Mouse (Mus musculus) urinary bladder, postnatal 25 days (tissue): ENCODE results near the gene Poc1b.

Experiments used
- DNase-seq: peaks from one replicate; pipeline ENCODE4 v3.0.0; 2022; ENCODE audit warnings: low spot score

Poc1b gene

DNA sequence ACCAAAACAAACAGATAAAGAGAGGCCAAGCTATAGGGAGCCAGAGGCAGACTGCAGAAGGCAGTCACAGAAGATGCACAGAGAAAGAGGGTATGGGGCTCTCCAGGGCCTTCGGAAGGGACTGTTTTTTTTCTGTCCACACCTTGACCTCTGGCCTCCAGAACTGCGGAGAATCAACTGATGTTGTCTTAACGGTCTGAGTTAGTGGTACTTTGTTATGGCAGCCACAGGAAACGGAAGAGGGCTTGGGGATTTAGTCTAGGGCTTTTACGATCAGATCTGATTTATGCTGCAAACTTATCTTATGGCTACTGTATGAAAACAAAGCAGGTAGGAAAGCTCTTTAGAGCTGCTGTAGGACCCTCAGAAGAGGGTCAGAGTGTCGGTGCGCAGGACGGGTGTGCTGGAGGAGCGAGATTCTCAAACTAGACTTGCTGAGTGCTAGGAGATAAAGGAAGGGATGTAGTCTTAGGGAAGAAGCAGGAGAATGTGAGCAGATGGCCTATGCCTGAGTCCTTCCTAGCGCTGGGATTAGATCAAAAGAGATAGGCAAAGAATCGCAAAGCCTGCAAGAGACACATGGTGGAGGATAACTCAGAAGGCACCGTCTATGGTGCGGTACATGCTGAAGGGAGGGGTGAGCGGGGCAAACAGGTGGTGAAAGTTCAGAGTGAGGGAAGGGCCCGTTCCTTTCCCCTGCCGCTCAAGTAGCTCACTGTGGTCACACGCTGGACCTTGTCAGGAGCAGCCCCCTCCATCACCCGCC is 8.8 kb downstream of the Poc1b start:
- DNase-seq, result no peak

DNA sequence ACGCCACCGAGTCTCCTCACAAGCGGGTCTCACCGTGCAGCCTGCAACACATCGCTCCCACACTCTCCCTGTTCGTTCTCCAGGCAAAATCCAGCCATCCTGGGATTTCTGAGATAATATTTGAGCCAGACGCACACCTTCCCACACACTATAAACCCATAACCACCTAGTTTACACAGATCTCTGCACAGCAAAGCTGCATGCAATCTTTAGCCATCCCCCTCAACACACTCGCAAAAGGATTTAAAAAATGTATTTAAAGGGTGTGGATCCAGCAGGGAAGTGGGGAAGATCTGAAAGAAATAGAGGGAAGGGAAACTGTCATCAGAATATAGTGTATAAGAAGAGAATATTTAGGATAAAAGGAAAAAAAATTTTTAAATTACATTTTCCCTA is 9.4 kb downstream of the Poc1b start:
- DNase-seq, result no peak

DNA sequence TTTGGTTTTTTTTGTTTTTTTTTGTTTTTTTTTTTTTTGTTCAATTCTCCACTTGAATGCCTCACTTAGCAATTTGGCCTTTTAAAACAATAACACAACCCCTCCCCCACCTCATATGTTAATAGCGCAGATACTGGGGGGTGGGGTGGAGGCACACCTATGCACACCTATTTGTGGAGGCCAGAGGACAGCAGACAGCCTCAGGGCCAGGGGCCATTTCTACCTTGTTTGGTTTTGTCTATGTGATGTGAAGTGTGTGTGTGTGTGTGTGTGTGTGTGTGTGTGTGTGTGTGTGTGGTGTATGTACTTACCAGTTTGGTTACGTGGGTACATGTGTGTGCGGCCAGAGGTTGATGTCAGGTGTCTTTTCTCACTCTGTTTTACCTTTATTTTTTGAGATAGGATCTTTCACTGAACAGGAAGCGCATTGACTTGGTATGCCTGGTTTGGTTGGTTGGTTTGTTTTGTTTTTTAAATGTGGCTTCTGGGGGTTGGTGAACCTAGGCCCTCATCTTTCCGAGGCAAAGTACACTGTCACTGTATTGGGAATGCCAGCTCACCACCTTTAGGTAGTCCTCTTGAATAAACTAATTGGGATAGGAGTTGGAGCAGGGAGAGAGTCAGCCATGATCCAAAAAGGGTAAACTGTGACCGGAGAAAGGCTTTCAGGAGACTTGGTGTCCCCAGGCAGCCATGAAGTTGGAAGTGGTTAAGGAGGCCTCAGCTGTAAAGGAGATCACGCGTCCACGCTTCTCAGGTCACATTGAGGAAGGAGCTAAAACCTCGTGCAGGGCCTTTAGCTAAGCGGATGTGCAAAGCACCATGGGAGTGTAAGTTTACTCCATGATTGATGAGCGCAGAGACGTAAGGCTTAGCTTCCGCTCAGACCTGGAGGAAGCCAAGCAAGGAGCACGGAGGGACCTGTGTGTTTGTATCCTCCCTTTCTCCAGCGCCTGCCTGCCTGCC is 10.1 kb downstream of the Poc1b start:
- no peak for DNase-seq

DNA sequence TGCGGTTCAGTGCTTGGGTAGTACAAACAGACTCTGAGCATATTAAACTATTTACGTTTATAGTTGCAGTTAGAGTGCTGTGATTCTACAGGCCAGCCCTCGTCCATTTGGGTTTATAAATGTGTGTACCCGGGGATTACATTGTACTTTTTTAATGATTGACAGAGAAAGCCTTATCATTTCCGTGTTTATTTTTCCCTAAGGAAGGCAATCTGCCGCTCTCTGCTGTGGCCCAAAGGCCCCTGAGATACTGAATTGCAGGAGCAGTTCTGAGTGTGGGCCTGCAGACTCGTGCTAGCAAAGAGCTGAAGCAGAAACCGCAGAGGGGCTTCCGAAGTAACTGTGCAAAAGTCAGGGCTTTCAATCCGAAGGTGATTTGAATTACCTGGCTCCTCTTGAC is 11.0 kb downstream of the Poc1b start:
- no peak for DNase-seq

DNA sequence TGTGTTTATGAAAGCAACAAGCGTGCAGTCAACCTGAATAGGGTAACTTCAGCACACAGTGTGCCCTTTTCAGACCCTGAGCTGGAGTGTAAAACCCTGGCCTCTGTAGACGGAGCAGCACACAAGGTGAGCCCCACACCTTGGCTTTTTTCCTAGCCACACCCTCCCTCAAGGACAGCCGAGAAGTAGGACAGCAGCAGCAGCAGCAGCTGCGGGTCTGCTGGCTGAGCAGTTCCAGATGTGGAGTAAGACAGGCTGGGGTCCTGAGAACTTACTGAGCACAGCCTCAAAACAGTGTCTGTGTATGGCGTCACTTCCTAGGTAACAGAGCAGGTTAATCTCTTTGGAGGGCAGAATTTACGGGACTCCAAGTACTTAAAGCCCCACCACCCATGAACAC is 11.9 kb downstream of the Poc1b start:
- DNase-seq, result no peak

DNA sequence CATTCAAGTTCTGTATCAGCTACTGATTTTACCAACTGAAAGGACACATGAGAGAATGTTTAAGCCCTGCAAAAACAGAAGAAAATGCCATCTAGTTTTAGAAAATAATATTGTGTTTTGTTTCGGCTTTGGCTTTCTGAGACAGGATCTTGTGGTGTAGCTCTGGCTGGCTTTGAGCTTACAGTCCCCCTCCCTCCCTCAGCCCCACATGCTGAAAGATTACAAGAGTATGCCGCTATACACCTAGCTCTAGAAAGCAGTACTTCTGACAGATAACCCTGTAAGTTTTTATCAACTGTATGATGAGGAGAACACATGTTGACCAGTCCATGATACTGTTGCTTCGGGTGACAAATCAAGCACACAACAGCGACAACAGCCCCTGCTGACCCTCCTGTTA is 12.6 kb downstream of the Poc1b start:
- no peak for DNase-seq

DNA sequence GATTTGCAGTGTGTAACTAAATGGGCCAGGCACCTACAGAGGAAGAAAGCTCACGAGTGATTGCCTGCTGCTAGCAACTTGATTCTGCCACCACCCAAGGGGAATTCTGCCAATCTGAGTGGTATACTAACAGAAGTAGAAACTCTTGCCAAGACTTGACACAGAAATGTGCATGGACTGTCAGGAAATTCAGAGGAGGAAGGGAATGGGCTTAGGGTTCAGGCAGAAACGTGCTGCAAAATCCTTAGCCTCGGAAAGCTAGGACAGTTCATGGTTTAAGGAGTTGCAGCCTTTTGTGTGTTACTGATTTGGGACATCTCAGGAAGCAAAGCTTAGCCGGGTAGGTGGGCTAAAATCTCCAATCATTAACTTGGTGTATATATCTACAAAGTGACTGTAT is 19.4 kb downstream of the Poc1b start, which contains the start of gene Phxr2:
Gene Phxr2 (minus strand): TSS at position 101 of the 400 bp plus-strand sequence.
- DNase-seq, result no peak

DNA sequence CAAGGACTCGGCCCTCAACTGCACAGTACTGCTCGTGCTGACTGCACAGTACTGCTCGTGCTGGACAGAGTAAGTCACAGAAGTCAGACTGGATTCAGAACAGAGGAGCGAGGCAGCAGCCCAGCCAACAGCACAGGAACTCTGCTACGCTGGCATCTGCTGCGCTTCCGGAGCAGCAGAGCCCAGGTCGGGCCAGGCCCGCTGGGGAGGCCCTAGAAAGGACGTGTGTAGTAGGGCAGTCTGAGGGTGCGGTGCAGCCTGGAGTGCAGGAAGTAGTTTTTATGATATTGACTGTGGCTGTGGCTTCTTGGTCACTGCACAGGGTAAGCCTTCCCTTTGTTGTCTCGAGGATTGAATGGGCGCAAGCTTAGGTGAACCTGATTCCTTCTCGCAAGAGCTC is 20.1 kb downstream of the Poc1b start:
- no peak for DNase-seq

DNA sequence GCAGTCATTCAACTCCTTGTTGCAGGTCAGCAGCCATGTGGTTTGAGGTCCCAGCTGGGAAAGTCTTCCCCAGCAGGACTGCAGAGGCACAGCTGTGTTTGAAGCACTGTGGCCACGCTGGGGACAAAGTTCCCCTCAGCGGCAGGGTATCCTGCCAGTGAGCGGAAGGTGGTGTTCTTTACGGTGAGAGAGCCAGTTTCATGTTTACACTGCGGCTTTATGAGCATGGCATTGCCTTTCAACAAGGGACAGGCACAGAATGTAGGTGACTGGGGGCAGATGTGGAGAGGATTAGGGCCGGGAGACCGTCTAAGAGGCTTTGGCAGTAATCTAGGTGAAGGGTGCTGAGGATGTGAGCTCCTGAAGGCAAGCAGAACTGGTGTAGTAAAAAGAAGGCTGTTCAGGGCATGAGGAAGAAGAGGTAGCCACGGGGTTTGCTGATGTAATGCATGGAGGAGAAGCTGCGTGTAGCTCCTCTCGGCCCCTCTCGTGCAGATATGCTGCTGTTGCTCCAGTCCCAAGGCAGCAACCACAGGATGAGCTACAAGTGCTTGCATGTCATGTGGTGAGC is 20.9 kb downstream of the Poc1b start:
- DNase-seq, result no peak

DNA sequence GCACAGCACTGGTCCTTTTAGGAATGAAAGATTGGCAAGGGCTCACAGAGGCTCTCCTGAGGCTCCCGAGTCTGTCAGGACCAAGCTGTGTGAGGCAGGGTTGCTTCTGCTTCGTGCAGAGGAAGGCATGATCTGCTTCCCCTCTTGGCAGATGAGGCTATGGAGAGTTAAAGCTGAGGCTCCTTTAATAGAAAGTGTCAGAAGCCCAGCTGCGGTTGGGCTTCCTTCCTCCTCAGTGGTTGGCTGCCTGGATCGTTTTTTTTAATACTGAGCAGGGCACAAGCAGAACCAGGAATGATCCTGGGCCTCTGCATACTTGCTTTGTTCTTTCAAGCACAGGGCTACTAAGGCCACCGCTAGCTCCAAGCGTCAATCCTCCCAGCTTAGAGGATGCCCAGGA is 23.8 kb downstream of the Poc1b start:
- no peak for DNase-seq

DNA sequence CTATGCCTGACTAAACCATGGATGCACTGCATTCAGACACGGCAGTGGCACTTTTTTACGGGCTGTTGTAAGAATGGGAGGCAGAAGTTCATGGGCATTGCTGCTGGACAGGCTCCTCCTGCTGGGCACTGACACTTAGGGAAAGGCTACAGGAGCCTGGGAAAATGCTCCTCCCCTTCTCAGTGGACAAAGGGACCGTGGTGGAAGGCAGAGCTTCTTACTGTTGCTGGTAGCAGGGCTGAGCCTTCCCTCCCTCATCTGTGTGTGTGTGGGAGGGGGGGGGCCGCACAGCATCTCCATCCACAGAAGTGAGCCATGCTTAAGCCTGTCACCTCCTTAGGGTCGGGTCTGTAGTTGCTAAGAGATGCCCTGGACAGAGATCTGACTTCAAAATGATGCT is 24.5 kb downstream of the Poc1b start:
- DNase-seq, result no peak

DNA sequence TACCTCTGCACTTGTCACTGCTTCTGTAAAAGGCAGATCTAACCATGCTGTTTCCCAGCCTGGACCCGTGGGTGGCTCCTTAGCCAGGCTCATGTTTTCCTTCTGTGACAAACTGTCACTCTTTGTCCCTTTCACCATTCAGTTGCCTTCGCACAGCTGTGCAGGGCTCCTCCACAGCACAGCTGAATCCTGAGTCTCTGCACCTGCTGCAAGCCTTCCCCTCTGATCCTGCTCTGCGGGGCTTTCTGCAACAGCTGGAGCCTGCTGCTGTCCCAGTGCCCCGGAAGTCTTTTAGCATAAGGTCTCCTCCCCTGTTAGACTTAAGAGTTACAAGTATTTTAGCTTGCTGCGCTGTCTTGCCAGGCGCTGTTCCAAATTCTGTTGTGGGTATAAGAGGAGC is 25.4 kb downstream of the Poc1b start:
- no peak for DNase-seq

DNA sequence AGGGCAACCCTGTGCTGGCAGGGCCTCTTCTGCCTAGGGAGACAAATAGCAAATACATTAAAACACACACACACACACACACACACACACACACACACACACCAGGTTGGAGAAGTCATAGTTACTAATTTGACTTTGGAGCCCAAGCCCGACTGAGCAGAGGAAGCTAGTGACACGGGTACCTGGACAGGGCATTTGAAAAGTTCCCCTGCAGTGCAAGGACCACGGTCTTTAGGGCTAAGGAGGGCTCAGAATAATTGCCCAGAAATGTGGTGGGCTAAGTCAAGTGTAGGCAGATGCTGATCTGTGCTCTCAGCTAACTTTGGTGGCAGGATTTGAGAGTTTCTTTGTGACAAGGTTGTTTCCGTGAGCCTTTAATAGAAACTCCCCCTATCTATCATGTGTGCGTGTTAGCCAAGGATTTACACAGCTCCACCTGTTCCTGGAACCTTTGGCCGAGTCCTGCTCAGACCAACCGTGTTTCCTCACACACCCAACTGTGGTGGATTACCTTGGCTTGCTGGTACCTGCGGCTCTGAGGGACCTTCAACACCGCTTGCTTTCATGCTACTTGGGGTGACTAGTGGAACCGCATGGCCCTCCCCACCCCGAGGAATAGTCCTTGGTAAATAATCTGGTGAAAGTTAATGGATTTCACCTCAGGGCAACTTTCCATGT is 25.9 kb downstream of the Poc1b start:
- DNase-seq, result no peak

DNA sequence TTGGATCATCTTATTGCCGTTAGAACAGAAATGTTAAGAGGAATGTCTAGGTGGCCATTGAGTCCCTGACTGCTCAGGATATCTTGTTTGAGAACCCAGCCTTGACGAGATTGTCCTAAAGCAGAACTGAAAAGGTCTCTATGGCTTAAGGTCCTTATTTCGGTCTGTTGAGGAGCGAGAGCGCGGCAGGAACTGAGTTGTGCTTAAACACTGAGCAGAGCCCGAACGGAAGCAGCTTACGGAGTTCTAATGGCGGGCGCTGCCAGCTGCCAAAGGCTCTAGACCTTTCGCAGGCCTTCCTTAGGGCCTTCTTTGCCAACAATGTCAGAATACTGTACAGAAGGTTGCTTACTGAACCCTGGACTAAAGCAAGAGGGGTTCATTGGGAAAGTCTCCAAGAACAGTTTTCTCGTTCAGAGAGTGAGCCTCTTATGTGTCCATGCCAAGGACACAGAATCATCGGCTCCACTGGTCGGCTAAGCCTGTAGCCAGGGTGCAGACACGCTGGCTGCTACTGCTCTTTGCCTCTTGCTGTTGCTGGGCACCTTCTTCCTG is 26.6 kb downstream of the Poc1b start:
- DNase-seq, result no peak

DNA sequence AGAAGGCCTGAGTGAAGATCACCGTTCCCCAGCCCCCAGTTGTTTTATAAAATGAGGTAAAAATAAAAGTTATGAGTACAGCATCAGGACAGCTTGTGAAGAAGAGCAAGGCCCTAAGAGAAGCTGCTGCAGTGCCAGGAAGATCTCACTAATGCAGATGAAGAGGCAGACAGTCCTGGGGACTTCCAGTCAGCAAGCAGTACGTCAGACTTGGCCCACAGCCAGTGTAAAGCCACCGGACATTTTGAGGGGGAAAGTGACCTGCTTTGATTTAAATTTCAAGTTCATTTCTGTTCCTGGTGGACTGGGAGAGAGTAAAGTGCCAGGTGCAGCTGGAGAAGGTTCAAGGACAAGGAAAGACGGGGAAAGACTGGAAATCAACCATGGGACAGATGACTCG is 29.5 kb downstream of the Poc1b start:
- no peak for DNase-seq

DNA sequence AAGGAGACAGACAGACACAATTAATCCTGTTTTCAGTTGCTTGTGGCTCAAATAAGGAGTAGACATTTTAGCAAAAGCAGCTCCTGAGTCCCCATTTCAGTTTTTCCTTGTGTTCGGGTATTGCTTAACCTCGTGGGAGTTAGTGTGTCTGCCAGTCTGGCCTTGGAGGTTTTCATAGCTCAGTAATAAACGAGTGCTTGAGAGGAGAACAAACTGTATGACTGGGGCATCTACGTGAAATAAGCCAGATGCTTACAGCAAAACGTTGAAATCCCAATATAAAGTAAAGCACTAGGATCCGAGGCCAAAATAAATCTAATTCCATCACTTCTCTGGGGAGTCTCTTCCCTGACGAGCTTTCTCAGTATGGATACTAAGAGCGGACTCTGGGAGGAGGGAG is 38.8 kb downstream of the Poc1b start:
- no peak for DNase-seq

DNA sequence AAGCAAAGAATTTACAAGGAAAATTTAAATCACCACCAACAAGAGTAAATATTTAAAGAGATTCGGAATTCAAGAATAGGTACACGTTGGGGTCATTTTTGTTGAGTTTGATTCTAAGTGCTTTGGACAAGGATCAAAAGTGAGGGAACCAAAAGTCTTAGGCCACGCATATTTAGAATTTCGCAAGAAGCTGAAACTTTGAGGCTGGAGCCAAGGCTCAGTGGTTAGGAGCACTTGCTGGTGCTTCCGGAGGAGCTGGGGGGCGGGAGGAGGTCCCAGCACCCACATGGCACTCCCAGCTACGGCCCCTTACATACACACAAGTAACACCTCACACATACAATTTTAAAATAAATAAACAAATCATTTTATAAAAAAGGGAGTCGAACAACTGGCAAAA is 39.8 kb downstream of the Poc1b start:
- DNase-seq, result no peak

DNA sequence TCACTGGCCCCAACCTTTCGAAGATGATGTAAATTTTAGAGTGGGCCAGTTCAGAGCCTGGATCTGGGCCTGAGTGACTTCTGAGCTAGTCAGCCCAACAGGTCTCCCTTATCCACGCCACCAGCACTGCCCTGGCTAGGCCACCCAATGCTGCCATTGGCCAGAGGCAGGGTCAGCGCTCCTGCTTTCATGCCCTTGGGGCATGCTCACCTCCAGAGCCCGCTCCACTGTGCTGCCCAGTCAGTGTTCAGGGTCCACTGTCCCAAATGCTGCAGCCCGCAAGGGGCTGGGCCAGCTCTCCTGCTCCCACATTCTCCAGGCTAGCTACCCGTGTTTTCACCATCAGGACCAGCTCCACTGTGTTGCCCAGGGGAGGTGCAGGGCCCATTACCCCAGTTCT is 43.2 kb downstream of the Poc1b start:
- DNase-seq, result no peak

DNA sequence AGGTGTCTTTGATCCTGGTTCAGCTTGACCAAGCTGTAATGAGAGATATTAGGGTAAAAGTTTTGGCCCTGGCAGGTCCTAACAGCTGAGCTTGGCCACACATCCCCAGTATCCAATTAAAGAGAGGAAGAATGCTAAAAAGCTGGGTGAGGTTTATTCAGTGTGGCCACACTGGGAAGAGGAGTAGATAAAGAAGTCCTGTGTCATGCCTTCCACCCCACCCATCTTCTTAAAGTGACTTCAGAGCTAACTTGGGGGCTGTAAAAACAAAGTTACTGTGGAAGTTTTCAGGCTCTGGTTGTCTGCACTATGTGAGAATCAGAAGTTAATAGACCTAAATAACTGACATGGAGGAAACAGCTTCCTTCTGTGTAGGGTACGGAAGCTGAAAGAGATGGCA is 44.7 kb downstream of the Poc1b start:
- no peak for DNase-seq

DNA sequence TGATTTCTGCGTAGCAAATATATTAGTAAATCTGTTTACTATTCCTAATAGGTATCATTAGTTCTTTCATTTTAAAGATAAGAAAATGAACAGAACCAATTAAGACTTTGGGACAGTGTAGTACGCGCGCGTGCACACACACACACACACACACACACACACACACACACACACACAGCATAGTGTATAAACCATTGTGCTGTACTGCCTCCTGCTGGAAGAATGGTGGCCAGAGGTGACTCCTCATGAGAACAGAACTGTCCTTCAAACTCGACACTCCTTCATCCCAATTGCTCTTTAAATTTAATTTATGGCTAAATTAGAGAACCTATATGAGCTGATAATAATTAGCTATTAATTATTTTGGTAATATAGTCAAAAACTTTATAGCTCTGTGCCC is 45.2 kb downstream of the Poc1b start:
- DNase-seq, result no peak

DNA sequence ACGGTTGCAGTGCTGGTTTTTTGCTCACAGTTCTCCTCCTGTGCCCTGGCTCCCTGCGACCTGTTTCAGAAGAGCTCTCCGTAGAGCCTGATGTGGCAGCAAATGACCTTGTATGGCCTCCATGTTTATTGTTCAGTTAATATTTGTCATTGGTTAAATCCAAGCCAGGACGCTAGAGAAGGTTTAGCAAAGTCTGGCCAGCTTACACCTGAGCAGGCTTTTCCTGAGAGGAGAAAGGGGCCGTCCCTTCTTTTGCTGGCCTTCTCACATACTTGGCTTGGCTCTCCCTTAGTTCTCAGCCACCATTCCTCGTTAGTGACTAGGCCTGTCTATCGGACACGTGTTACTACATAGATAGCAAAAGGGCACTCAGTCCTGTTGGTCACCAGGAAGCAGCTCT is 47.8 kb downstream of the Poc1b start:
- no peak for DNase-seq

DNA sequence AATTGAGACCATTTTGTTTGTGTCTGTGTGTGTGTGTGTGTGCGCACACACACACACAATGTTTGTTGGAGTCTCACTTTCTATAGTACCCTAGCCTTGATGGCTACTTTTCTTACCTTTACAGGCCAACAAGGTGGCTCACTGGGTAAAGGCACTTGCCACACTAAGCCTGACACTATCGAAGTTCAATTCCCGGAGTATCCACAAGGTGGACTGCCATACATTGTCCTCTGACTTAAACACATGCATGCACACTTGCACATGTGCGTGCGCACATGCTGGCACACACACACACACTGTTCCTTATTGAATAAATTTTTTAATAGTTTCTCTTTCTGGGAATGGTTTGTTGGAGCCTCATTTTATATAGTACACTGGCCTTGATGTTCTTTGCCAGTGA is 50.0 kb downstream of the Poc1b start:
- no peak for DNase-seq
